Mouse (Mus musculus) embryonic stem cell, embryonic (primary cell): ENCODE data around the gene Cttnbp2nl.

Experiments used
- CTCF ChIA-PET, 4 experiments: fragments of 300-600 bp in 2 of 4; fragments of 350-600 bp in 2 of 4; sonication (Branson Sonifier 250); formaldehyde crosslinking; loops; one replicate each; lab custom pipeline; 2022; ENCODE audit warnings: inconsistent platforms in 2 of 4; lab: Charles Lee
- POLR2A ChIA-PET, 4 experiments: fragments of 300-600 bp in 2 of 4; fragments of 350-600 bp in 2 of 4; sonication (Branson Sonifier 250); formaldehyde crosslinking; loops; one replicate each; lab custom pipeline; 2022; ENCODE audit warnings: antibody characterized with exemption in 4 of 4, inconsistent platforms in 1 of 4; lab: Charles Lee

Cttnbp2nl gene

GRCm38 (mm10) chr3:104965070-104965855 is 87.7 kb downstream of the Cttnbp2nl start:
- CTCF ChIA-PET = interaction anchor here (1.0 to 2.5 kb wide), 7 partner anchors 94 to 251 kb away, joined by 3 to 9 read pairs (median 5); partner anchors contain the start of gene Rhoc (in 1 of the 4)
- POLR2A ChIA-PET = interaction anchor here in 2 of 4 experiments (0.7 to 1.5 kb wide), 2 partner anchors 18 to 1290 kb away, joined by 4 to 10 read pairs; no protein-coding TSS in a partner anchor

GRCm38 (mm10) chr3:104963331-104964276 is 89.3 kb downstream of the Cttnbp2nl start:
- ChIA-PET CTCF (interaction anchor here in 2 of 4 experiments (0.6 to 2.3 kb wide), 3 partner anchors 29 to 156 kb away, joined by 4 to 8 read pairs (median 5); no protein-coding TSS in a partner anchor), POLR2A (interaction anchor here in 3 of 4 experiments (0.5 to 1.2 kb wide), 5 partner anchors 16 to 311 kb away, joined by 3 to 4 read pairs (median 4); no protein-coding TSS in a partner anchor)

- ChIA-PET POLR2A (interaction anchor here (0.6 to 1.2 kb wide), 10 partner anchors 17 to 782 kb away, joined by 3 to 4 read pairs (median 3); partner anchors contain the start of gene Ppm1j (in 1 of the 4)), CTCF (interaction anchor here in 1 of 4 experiments (0.7 to 1.3 kb wide), 2 partner anchors 30 to 198 kb away, joined by 3 to 4 read pairs; no protein-coding TSS in a partner anchor)
Observed at GRCm38 (mm10) chr3:104962866-104963265, 90.1 kb downstream of the Cttnbp2nl start.

GRCm38 (mm10) chr3:104962141-104962611 is 90.8 kb downstream of the Cttnbp2nl start:
- POLR2A ChIA-PET = interaction anchor here in 2 of 4 experiments (0.6 to 0.9 kb wide), 5 partner anchors 90 to 585 kb away, joined by 3 read pairs; partner anchors contain the start of gene Ppm1j (in 1 of the 2)
- CTCF ChIA-PET = interaction anchor here in 2 of 4 experiments (1.3 to 1.7 kb wide), 2 partner anchors 31 to 204 kb away, joined by 4 read pairs; no protein-coding TSS in a partner anchor

GRCm38 (mm10) chr3:104961066-104962059 is 91.6 kb downstream of the Cttnbp2nl start, which contains the start of gene Wnt2b:
Gene Wnt2b (minus strand): TSS chr3:104961921.
- ChIA-PET CTCF (interaction anchor here in 3 of 4 experiments (0.6 to 1.7 kb wide), 4 partner anchors 178 to 247 kb away, joined by 3 to 7 read pairs (median 4); no protein-coding TSS in a partner anchor), POLR2A (interaction anchor here in 3 of 4 experiments (0.6 to 0.7 kb wide), 6 partner anchors 12 to 242 kb away, joined by 3 to 4 read pairs (median 3); no protein-coding TSS in a partner anchor)

DNA sequence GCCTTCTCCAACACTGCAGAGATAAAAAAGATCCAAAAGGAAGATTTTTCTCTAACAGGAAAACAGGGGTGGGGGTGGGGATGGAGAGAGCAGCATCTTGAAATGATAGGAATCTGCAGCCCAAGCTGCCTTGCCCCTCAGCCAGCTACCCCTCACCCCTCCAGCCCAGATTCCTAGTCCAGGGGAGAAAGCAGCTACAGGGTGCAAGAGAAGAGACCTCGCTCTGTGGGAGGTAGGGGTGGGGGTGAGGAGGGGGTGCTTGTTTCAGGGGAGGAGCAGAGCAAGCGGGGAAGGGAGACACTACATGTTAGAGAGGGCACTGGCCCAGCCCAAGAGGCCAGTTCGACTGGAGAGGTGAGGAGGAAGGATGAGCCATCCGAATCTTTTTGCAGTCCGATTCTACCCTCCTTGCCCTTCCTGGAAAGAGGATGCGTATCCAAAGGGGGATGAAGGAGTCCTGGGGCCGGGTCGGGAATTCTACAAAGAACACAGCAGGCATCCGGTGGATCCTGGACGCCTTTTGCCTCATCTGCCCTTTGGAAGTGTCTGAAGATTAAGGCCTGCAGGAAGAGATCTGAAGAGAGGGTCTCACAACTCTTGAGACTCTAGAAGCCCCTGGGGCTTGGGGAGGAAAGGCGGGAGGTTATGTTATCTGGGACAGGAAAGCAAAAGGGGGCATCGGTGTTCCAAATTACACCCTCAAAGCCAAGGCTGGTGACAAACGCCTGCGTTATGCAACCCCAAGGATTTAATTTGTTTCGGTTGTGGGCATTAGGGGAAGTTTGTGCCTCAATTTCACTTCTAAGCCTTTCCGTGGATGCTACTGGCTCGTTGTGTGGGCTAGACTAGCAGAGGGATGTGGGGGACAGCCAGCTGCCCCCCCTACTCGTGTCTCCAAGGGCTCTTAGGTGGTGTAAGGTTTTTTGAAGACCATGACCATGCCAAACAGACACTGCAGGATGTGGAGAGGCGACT is 92.6 kb downstream of the Cttnbp2nl start:
- ChIA-PET POLR2A (interaction anchor here in 3 of 4 experiments (0.6 to 0.7 kb wide), 5 partner anchors 45 to 957 kb away, joined by 3 to 4 read pairs (median 3); no protein-coding TSS in a partner anchor), CTCF (interaction anchor here in 3 of 4 experiments (0.6 to 1.7 kb wide), 4 partner anchors 202 to 259 kb away, joined by 3 to 7 read pairs (median 4); no protein-coding TSS in a partner anchor)

DNA sequence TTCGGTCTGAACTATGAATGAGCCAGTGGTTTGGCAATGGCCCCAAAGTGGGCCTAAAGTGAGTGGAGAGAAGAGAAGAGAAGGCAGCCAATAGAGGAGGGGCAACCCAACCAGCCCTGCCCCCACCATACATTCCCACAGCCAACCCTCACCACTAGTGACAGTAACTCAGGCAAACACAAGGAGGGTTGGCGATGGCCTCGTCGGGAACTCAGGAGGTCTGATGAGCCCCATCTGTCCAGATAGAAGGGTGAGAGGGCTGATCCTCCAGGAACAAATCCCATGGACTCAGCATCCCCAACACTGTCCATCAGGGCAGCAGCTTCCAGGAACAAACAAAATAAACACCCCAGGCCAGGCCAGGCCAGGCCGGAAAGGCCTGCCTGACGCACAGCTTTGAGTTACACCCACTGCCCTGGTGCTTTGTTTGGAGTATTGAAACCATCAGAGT is 96.8 kb downstream of the Cttnbp2nl start:
- CTCF ChIA-PET = no interaction called here
- POLR2A ChIA-PET = no interaction called here

DNA sequence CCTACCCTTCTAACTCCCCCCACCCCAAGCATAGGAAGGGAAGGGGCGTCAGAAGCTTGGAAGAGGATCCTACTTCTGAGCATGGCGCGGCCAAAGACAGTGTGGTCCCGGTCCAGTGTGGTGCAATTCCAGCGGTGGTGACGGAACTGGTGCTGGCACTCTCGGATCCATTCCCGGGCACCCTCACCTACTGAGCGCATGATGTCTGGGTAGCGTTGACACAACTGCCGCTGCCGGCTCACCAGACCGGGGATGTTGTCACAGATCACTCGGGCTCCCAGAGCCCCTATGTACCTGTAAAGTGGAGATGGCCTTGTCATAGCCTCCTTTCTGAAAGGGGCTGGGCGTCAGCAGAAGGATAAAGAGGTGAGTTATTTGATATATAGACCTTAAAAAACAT is 98.4 kb downstream of the Cttnbp2nl start:
- ChIA-PET CTCF (interaction anchor here in 1 of 4 experiments (0.7 kb wide), 1 partner anchor 135 kb away, joined by 3 read pairs; no protein-coding TSS in a partner anchor), POLR2A (no interaction called here)

DNA sequence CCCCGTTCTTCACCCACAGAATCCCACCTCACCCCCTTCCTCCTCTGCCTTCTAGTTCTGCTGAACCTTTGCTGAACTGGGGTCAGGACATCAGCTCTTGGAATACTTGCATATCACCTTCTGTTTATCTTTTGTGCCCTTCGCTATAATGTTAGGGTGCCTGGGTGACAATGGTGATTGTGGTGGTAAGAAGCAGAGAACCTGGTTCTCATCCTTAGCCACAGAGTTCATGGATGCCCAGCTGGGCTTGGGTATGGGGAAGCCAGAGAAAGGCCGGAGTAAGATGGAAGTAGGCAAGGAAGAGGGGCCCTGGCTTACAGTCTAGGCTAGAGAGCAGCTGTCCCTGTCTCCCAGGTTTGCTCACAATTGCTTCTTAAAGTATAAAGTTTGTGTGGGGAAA is 98.8 kb downstream of the Cttnbp2nl start:
- ChIA-PET POLR2A (no interaction called here), CTCF (interaction anchor here in 1 of 4 experiments (0.7 kb wide), 1 partner anchor 136 kb away, joined by 3 read pairs; no protein-coding TSS in a partner anchor)

- CTCF ChIA-PET = no interaction called here
Observed at GRCm38 (mm10) chr3:104952891-104953670, 99.9 kb downstream of the Cttnbp2nl start.

More at GRCm38 (mm10) chr3:104952891-104953670, 99.9 kb downstream of the Cttnbp2nl start:
- POLR2A ChIA-PET = interaction anchor here in 1 of 4 experiments (0.6 kb wide), 1 partner anchor 528 kb away, joined by 6 read pairs; no protein-coding TSS in a partner anchor
